Mouse (Mus musculus) C2C12 (cell line): ENCODE data around the gene Snai3.

Experiments
- CTCF ChIP-seq: IDR thresholded peaks from one replicate; pipeline ENCODE4 v1.5.1; 2011; ENCODE audit not compliant: control insufficient read depth, insufficient read depth, insufficient read length
- MYOG ChIP-seq: IDR thresholded peaks from one replicate; pipeline ENCODE4 v1.6.1; 2011; ENCODE audit not compliant: control insufficient read depth, insufficient read length; ENCODE audit errors: extremely low read depth
- USF1 ChIP-seq: IDR thresholded peaks from one replicate; pipeline ENCODE4 v1.6.1; 2011; ENCODE audit warnings: low read depth, mild to moderate bottlenecking, control low read depth, moderate library complexity

GRCm38 (mm10) chr8:122423217-122423616 is 37.3 kb downstream of the Snai3 start:
- TF ChIP-seq CTCF (no peak), MYOG (no peak), USF1 (no peak)
